10 mouse cellular contexts compared by ENCODE assay signal in the genomic region with DNA sequence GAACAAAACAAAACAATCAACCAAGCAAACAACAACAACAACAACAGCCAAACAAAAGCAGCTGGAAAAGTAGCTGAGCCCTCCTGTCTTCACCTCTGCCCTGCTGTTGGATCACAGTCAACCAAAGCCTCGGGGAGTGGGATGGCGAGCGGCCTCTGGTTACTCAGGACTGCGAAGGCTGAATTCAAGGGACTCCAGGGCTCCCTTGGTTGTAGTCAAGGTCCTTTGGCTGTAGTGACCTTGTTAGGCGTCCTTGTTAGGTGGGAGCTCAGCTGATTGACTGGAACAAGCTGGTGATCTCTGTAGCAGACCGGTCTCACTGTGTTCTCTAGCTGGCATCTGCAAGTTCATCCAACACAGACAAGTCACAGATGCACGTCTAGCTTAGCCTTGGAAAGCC.
"Had no signal": no experiment of that assay in that cellular context is flagged by ENCODE, and none has a peak within 500 bp of the region (broad histone marks: within the 10 kb centered on the region; RNA-seq: fewer than 3 reads in every experiment).

No protein-coding gene starts in this region.

- DNase-seq: kidney, adult 8-10 months; layer of hippocampus, adult 9-11 months; layer of hippocampus, postnatal 36 days; liver; liver, embryonic 13.5 days; liver, postnatal 0 days; lung, postnatal 14 days; right cerebral cortex, postnatal 14 days; thymus, adult 18-20 months; thymus, postnatal 25 days had no signal
